Mouse (Mus musculus): ENCODE data around the gene Pde5a. TPM values are rescaled to one million over a fixed set of nuclear protein-coding genes. Genes with fewer than 3 reads are reported as not detected.

Pde5a gene
- polyA plus RNA-seq, 1 experiment, result 4.5 TPM

GRCm38 (mm10) chr3:122695870-122696269, 32.9 kb upstream of the Pde5a start:
- no peaks in the 10 kb centered on the region for H3K36me3 ChIP-seq (ENCODE audit: control insufficient read depth, insufficient read depth)
- no peaks in the 10 kb centered on the region for H3K79me2 ChIP-seq (ENCODE audit: control insufficient read depth, insufficient read depth)
- H3ac ChIP-seq (ENCODE audit: control insufficient read depth, insufficient read length), result no peak overlapping the region
- no peak overlapping the region for H3K4me2 ChIP-seq (ENCODE audit: low read depth)
- no peak overlapping the region for H3K4me3 ChIP-seq
- TF ChIP-seq E2F4 (IDR thresholded peaks at IDR 0.05; ENCODE audit: insufficient read depth) (no peak), POLR2A (IDR thresholded peaks at IDR 0.05; ENCODE audit: insufficient read length, low read depth) (no peak), MYOG (IDR thresholded peaks at IDR 0.05; ENCODE audit: control insufficient read depth in 1 of 3, insufficient read depth in 1 of 3, insufficient read length in 2 of 3, low read depth in 2 of 3) (no peak), MAX (IDR thresholded peaks at IDR 0.05; ENCODE audit: low read depth) (no peak)
- H3K27me3 ChIP-seq (ENCODE audit: control insufficient read depth, insufficient read depth, insufficient read length), result no peaks in the 10 kb centered on the region

- Histone ChIP-seq H3K36me3 (ENCODE audit: control insufficient read depth, insufficient read depth) (no peaks in the 10 kb centered on the region), H3K4me2 (ENCODE audit: low read depth) (no peak overlapping the region), H3K79me2 (ENCODE audit: control insufficient read depth, insufficient read depth) (no peaks in the 10 kb centered on the region), H3K4me3 (no peak overlapping the region), H3K27me3 (ENCODE audit: control insufficient read depth, insufficient read depth, insufficient read length) (no peaks in the 10 kb centered on the region), H3ac (ENCODE audit: control insufficient read depth, insufficient read length) (no peak overlapping the region)
- TF ChIP-seq E2F4 (IDR thresholded peaks at IDR 0.05; ENCODE audit: insufficient read depth), result no peak
- no peak for TF ChIP-seq POLR2AphosphoS2 (IDR thresholded peaks at IDR 0.05; ENCODE audit: insufficient read length, low read depth)
- TF ChIP-seq MYOD1 (IDR thresholded peaks at IDR 0.05; ENCODE audit: control insufficient read depth in 1 of 3, insufficient read length in 2 of 3, low read depth in 2 of 3), result no peak
- TF ChIP-seq POLR2A (IDR thresholded peaks at IDR 0.05; ENCODE audit: insufficient read length, low read depth), result no peak
- no peak for TF ChIP-seq USF1 (IDR thresholded peaks at IDR 0.05; ENCODE audit: low read depth)
- no peak for TF ChIP-seq TCF12 (IDR thresholded peaks at IDR 0.05; ENCODE audit: insufficient read depth, poor library complexity, severe bottlenecking)
- TF ChIP-seq REST (IDR thresholded peaks at IDR 0.05; ENCODE audit: insufficient read depth, insufficient read length), result no peak
- TF ChIP-seq MYOG (IDR thresholded peaks at IDR 0.05; ENCODE audit: control insufficient read depth in 1 of 3, insufficient read depth in 1 of 3, insufficient read length in 2 of 3, low read depth in 2 of 3), result no peak
- TF ChIP-seq SRF (IDR thresholded peaks at IDR 0.05; ENCODE audit: control insufficient read depth, insufficient read length, low read depth), result no peak
- no peak for TF ChIP-seq CEBPB (IDR thresholded peaks at IDR 0.05; ENCODE audit: insufficient read depth, poor library complexity, severe bottlenecking)
- no peak for TF ChIP-seq MAX (IDR thresholded peaks at IDR 0.05; ENCODE audit: low read depth)
- TF ChIP-seq TCF3 (IDR thresholded peaks at IDR 0.05; ENCODE audit: insufficient read length, low read depth), result no peak
Measured at GRCm38 (mm10) chr3:122696672-122697071, 32.1 kb upstream of the Pde5a start.

- TF ChIP-seq MYOG (IDR thresholded peaks at IDR 0.05; ENCODE audit: control insufficient read depth in 1 of 3, insufficient read depth in 1 of 3, insufficient read length in 2 of 3, low read depth in 2 of 3) (peak in 2 of 3 experiments; percentile 66 to 73), TCF3 (IDR thresholded peaks at IDR 0.05; ENCODE audit: insufficient read length, low read depth) (no peak), MYOD1 (IDR thresholded peaks at IDR 0.05; ENCODE audit: control insufficient read depth in 1 of 3, insufficient read length in 2 of 3, low read depth in 2 of 3) (peak in 2 of 3 experiments; percentile 16 to 57), SRF (IDR thresholded peaks at IDR 0.05; ENCODE audit: control insufficient read depth, insufficient read length, low read depth) (peak; percentile 90), TCF12 (IDR thresholded peaks at IDR 0.05; ENCODE audit: insufficient read depth, poor library complexity, severe bottlenecking) (peak; percentile 37), MAX (IDR thresholded peaks at IDR 0.05; ENCODE audit: low read depth) (no peak)
- H3K36me3 ChIP-seq (ENCODE audit: control insufficient read depth, insufficient read depth), result no peaks in the 10 kb centered on the region
- no peak overlapping the region for H3ac ChIP-seq (ENCODE audit: control insufficient read depth, insufficient read length)
- H3K79me2 ChIP-seq (ENCODE audit: control insufficient read depth, insufficient read depth), result no peaks in the 10 kb centered on the region
- H3K4me2 ChIP-seq (ENCODE audit: low read depth), result peak overlapping the region; percentile 61
- H3K4me3 ChIP-seq, result no peak overlapping the region
- no peaks in the 10 kb centered on the region for H3K27me3 ChIP-seq (ENCODE audit: control insufficient read depth, insufficient read depth, insufficient read length)
Measured at GRCm38 (mm10) chr3:122704209-122704608, 24.5 kb upstream of the Pde5a start.

- TF ChIP-seq MYOD1 (IDR thresholded peaks at IDR 0.05; ENCODE audit: control insufficient read depth in 1 of 3, insufficient read length in 2 of 3, low read depth in 2 of 3) (peak in 1 of 3 experiments; percentile 19), POLR2AphosphoS2 (IDR thresholded peaks at IDR 0.05; ENCODE audit: insufficient read length, low read depth) (no peak), TCF12 (IDR thresholded peaks at IDR 0.05; ENCODE audit: insufficient read depth, poor library complexity, severe bottlenecking) (no peak)
- no peaks in the 10 kb centered on the region for H3K79me2 ChIP-seq (ENCODE audit: control insufficient read depth, insufficient read depth)
- no peaks in the 10 kb centered on the region for H3K27me3 ChIP-seq (ENCODE audit: control insufficient read depth, insufficient read depth, insufficient read length)
- H3K4me3 ChIP-seq, result no peak overlapping the region
- H3ac ChIP-seq (ENCODE audit: control insufficient read depth, insufficient read length), result no peak overlapping the region
- H3K36me3 ChIP-seq (ENCODE audit: control insufficient read depth, insufficient read depth), result no peaks in the 10 kb centered on the region
- H3K4me2 ChIP-seq (ENCODE audit: low read depth), result peak overlapping the region; percentile 61
Measured at GRCm38 (mm10) chr3:122705246-122705645, 23.5 kb upstream of the Pde5a start.

GRCm38 (mm10) chr3:122708485-122708884, 20.3 kb upstream of the Pde5a start:
- TF ChIP-seq CEBPB (IDR thresholded peaks at IDR 0.05; ENCODE audit: insufficient read depth, poor library complexity, severe bottlenecking) (no peak), SRF (IDR thresholded peaks at IDR 0.05; ENCODE audit: control insufficient read depth, insufficient read length, low read depth) (no peak), E2F4 (IDR thresholded peaks at IDR 0.05; ENCODE audit: insufficient read depth) (no peak), REST (IDR thresholded peaks at IDR 0.05; ENCODE audit: insufficient read depth, insufficient read length) (no peak), MYOD1 (IDR thresholded peaks at IDR 0.05; ENCODE audit: control insufficient read depth in 1 of 3, insufficient read length in 2 of 3, low read depth in 2 of 3) (no peak), POLR2A (IDR thresholded peaks at IDR 0.05; ENCODE audit: insufficient read length, low read depth) (no peak), POLR2AphosphoS2 (IDR thresholded peaks at IDR 0.05; ENCODE audit: insufficient read length, low read depth) (no peak), TCF12 (IDR thresholded peaks at IDR 0.05; ENCODE audit: insufficient read depth, poor library complexity, severe bottlenecking) (no peak), USF1 (IDR thresholded peaks at IDR 0.05; ENCODE audit: low read depth) (no peak), MAX (IDR thresholded peaks at IDR 0.05; ENCODE audit: low read depth) (no peak), TCF3 (IDR thresholded peaks at IDR 0.05; ENCODE audit: insufficient read length, low read depth) (no peak), MYOG (IDR thresholded peaks at IDR 0.05; ENCODE audit: control insufficient read depth in 1 of 3, insufficient read depth in 1 of 3, insufficient read length in 2 of 3, low read depth in 2 of 3) (no peak)

More at GRCm38 (mm10) chr3:122708485-122708884, 20.3 kb upstream of the Pde5a start:
- Histone ChIP-seq H3K27me3 (ENCODE audit: control insufficient read depth, insufficient read depth, insufficient read length) (no peaks in the 10 kb centered on the region), H3K4me3 (no peak overlapping the region), H3K36me3 (ENCODE audit: control insufficient read depth, insufficient read depth) (no peaks in the 10 kb centered on the region), H3ac (ENCODE audit: control insufficient read depth, insufficient read length) (no peak overlapping the region), H3K79me2 (ENCODE audit: control insufficient read depth, insufficient read depth) (no peaks in the 10 kb centered on the region), H3K4me2 (ENCODE audit: low read depth) (no peak overlapping the region)
